27 mouse cellular contexts compared by ENCODE assay signal in genomic region chr2:60216547-60217153, GRCm38 (mm10). TPM values are rescaled to one million over a fixed set of nuclear protein-coding genes. Genes with fewer than 3 reads are reported as not detected.
A peak's percentile ranks its signal among the peaks of the same experiment; 100 is the strongest.
DNase-seq lines count a peak whose midpoint lies in the region; ATAC-seq and TF ChIP-seq lines count a peak whose summit lies in the region.
"Had no signal": no experiment of that assay in that cellular context is flagged by ENCODE, and none has a peak within 500 bp of the region (broad histone marks: within the 10 kb centered on the region; RNA-seq: fewer than 3 reads in every experiment).

No protein-coding gene starts in this region.

- 59% methylated on average over 4 of the region's 4 CpGs for WGBS in liver, adult 2 months
- 69% methylated on average over 4 of the region's 4 CpGs for WGBS in liver, postnatal 0 days (ENCODE audit: insufficient replicate concordance)
- WGBS in small intestine, adult 2 months, result 49% methylated on average over 4 of the region's 4 CpGs

- peak overlapping the region; percentile 48; the same call in 1 of the 2 replicates for H3K27ac ChIP-seq in liver, adult 2 months (replicated peaks; ENCODE audit: insufficient read depth, low read depth, low read length)
- no peak overlapping the region for H3K27ac ChIP-seq in liver, postnatal 0 days (ENCODE audit: low read depth)
- peak overlapping the region; percentile 57; the same call in 1 of the 2 replicates for H3K27ac ChIP-seq in small intestine, adult 2 months (ENCODE audit: insufficient read depth, low read depth, low read length)
- H3K27ac ChIP-seq: embryonic facial prominence, embryonic 13.5 days; forebrain, embryonic 12.5 days; hindbrain, embryonic 15.5 days; intestine, embryonic 15.5 days; liver, embryonic 14.5 days; lung, embryonic 15.5 days; neural tube, embryonic 15.5 days had no signal

- peaks cover 4% of the 10 kb centered on the region; the same call in 1 of the 2 replicates for H3K36me3 ChIP-seq in liver, adult 2 months (ENCODE audit: control insufficient read depth, insufficient read depth, low read length)
- peaks cover 18% of the 10 kb centered on the region; the same call in 1 of the 2 replicates for H3K36me3 ChIP-seq in liver, postnatal 0 days (replicated peaks; ENCODE audit: insufficient read depth, low read length)
- peaks cover 4% of the 10 kb centered on the region; the same call in 1 of the 2 replicates for H3K36me3 ChIP-seq in small intestine, adult 2 months (ENCODE audit: control insufficient read depth, insufficient read depth, low read length)
- H3K36me3 ChIP-seq: hindbrain, embryonic 15.5 days; intestine, embryonic 15.5 days had no signal

- TF ChIP-seq EP300 in liver, postnatal 0 days (IDR thresholded peaks at IDR 0.05; ENCODE audit: low read depth), result no peak

- peaks cover 45% of the 10 kb centered on the region for H3K79me2 ChIP-seq in liver, adult 2 months (ENCODE audit: control insufficient read depth, insufficient read depth, low read length)

- H3K4me3 ChIP-seq in liver, adult 2 months (ENCODE audit: insufficient read depth, low read depth, low read length), result no peak overlapping the region
- no peak overlapping the region for H3K4me3 ChIP-seq in liver, postnatal 0 days (ENCODE audit: low read depth, low read length)
- H3K4me3 ChIP-seq in small intestine, adult 2 months (ENCODE audit: low read depth, low read length), result no peak overlapping the region
- H3K4me3 ChIP-seq: embryonic facial prominence, embryonic 13.5 days; erythroblast, embryonic 14.5 days; forebrain, embryonic 12.5 days; hindbrain, embryonic 15.5 days; intestine, embryonic 15.5 days; lung, embryonic 15.5 days; neural tube, embryonic 15.5 days had no signal

- DNase-seq in frontal cortex, adult 2 months (ENCODE audit: extremely low spot score in 1 of 2, low spot score in 1 of 2), result no peak
- DNase-seq in liver, adult 2 months (ENCODE audit: extremely low read depth, low read depth, low spot score), result peak; percentile 54
- DNase-seq in liver, postnatal 0 days, result no peak
- peak; percentile 45 for DNase-seq in CD4-positive, CD25-positive, alpha-beta regulatory T cell, adult 2 months (ENCODE audit: low read depth, low spot score)
- DNase-seq in adrenal gland, adult 18-20 months (ENCODE audit: low spot score in 2 of 2), result no peak
- DNase-seq: adrenal gland, postnatal 10 days; cerebellum, adult 8-10 months; cerebellum, postnatal 36 days; embryo, embryonic 11 days; gastrocnemius, postnatal 14 days; heart, adult 18-20 months; kidney, adult 8-10 months; kidney, postnatal 10 days; layer of hippocampus, postnatal 36 days; thymus, postnatal 36 days had no signal

- H3K9me3 ChIP-seq in liver, postnatal 0 days (ENCODE audit: low read length), result no peaks in the 10 kb centered on the region
- H3K9me3 ChIP-seq: embryonic facial prominence, embryonic 13.5 days; forebrain, embryonic 12.5 days; hindbrain, embryonic 15.5 days; intestine, embryonic 15.5 days; lung, embryonic 15.5 days; neural tube, embryonic 15.5 days had no signal

- no peak for TF ChIP-seq POLR2A in liver, adult 2 months (IDR thresholded peaks at IDR 0.05; ENCODE audit: extremely low read depth, insufficient read depth, low read length)
- TF ChIP-seq POLR2A in small intestine, adult 2 months (IDR thresholded peaks at IDR 0.05; ENCODE audit: low read depth, low read length), result no peak

- TF ChIP-seq CTCF in liver, adult 2 months (IDR thresholded peaks at IDR 0.05; ENCODE audit: low read depth, low read length), result no peak
- TF ChIP-seq CTCF in liver, postnatal 0 days (IDR thresholded peaks at IDR 0.05; ENCODE audit: low read depth), result no peak
- no peak for TF ChIP-seq CTCF in small intestine, adult 2 months (IDR thresholded peaks at IDR 0.05; ENCODE audit: extremely low read depth, insufficient read length, insufficient replicate concordance, low read depth, low read length)

- peaks cover 24% of the 10 kb centered on the region for H3K4me1 ChIP-seq in liver, adult 2 months (ENCODE audit: control insufficient read depth, insufficient read depth, low read length)
- H3K4me1 ChIP-seq in liver, postnatal 0 days (ENCODE audit: insufficient read depth), result peaks cover 38% of the 10 kb centered on the region
- H3K4me1 ChIP-seq in small intestine, adult 2 months (ENCODE audit: control insufficient read depth, insufficient read depth, insufficient read length, low read length), result peaks cover 24% of the 10 kb centered on the region

- H3K9ac ChIP-seq in liver, adult 2 months (ENCODE audit: low read depth, low read length), result no peak overlapping the region
- H3K9ac ChIP-seq in liver, postnatal 0 days (replicated peaks), result no peak overlapping the region
- H3K9ac ChIP-seq: embryonic facial prominence, embryonic 13.5 days; forebrain, embryonic 12.5 days; hindbrain, embryonic 15.5 days; intestine, embryonic 15.5 days; liver, embryonic 14.5 days; lung, embryonic 15.5 days; neural tube, embryonic 15.5 days had no signal

- H3K4me2 ChIP-seq in liver, postnatal 0 days (ENCODE audit: low read depth, low read length), result no peak overlapping the region
- H3K4me2 ChIP-seq: embryonic facial prominence, embryonic 13.5 days; forebrain, embryonic 12.5 days; hindbrain, embryonic 15.5 days; intestine, embryonic 15.5 days; lung, embryonic 15.5 days; midbrain, embryonic 11.5 days; neural tube, embryonic 15.5 days had no signal

- peak; percentile 66; the same call in 1 of the 2 replicates for ATAC-seq in frontal cortex, adult (ENCODE audit: low TSS enrichment)
- no peak for ATAC-seq in liver, postnatal 0 days
- ATAC-seq: intestine, embryonic 15.5 days had no signal

- H3K27me3 ChIP-seq in liver, adult 2 months (ENCODE audit: control insufficient read depth, insufficient read depth, low read length), result no peaks in the 10 kb centered on the region
- H3K27me3 ChIP-seq in liver, postnatal 0 days (ENCODE audit: insufficient read depth, low read length), result no peaks in the 10 kb centered on the region
- H3K27me3 ChIP-seq in small intestine, adult 2 months (ENCODE audit: control insufficient read depth, insufficient read depth, low read length), result no peaks in the 10 kb centered on the region
- H3K27me3 ChIP-seq: CH12.LX; embryonic facial prominence, embryonic 13.5 days; forebrain, embryonic 12.5 days; hindbrain, embryonic 15.5 days; intestine, embryonic 15.5 days; lung, embryonic 15.5 days; neural tube, embryonic 15.5 days had no signal

RNA-seq across cellular contexts. Expression of gene March7, which starts 7.0 kb away (rescaled TPM):
- polyA plus RNA-seq in frontal cortex, adult 2 months (2012; rRNA removed), result 39.5 and 45.7 TPM in 2 replicates
- 31.5 and 37.6 TPM in 2 replicates for total RNA-seq in liver, adult 2 months (2014; rRNA removed)
- polyA plus RNA-seq in liver, adult 2 months (2012; rRNA removed), result 4.1 and 4.7 TPM in 2 replicates
- polyA plus RNA-seq in liver, postnatal 0 days (2015; fragmentation: Nextera tagmentation; extraction: Ambion mirVana), result 16.5 and 16.8 TPM in 2 replicates
- polyA plus RNA-seq in small intestine, adult 2 months (2012; rRNA removed), result 2.1 and 4.4 TPM in 2 replicates
- 10 to 100 TPM; 36.3 to 43.9 TPM for total RNA-seq in adrenal gland, adult 18-20 months (2021)

RNA-seq across cellular contexts. Expression of gene Baz2b, which starts 7.0 kb away (rescaled TPM):
- 31.3 and 34.7 TPM in 2 replicates for polyA plus RNA-seq in frontal cortex, adult 2 months (2012; rRNA removed)
- total RNA-seq in liver, adult 2 months (2014; rRNA removed), result 23.0 and 23.5 TPM in 2 replicates
- 2.9 and 4.8 TPM in 2 replicates for polyA plus RNA-seq in liver, adult 2 months (2012; rRNA removed)
- polyA plus RNA-seq in liver, postnatal 0 days (2015; fragmentation: Nextera tagmentation; extraction: Ambion mirVana), result 19.7 and 21.7 TPM in 2 replicates
- 4.0 and 9.9 TPM in 2 replicates for polyA plus RNA-seq in small intestine, adult 2 months (2012; rRNA removed)
- 10 to 100 TPM; 50.9 to 78.3 TPM for total RNA-seq in adrenal gland, adult 18-20 months (2021)

Comparison
In these comparisons a context has a peak if more than half of its experiments do, and no peak if none do; other contexts are left out.
1. DNase-seq: peak in liver, adult 2 months (single experiment) and CD4-positive, CD25-positive, alpha-beta regulatory T cell, adult 2 months (single experiment); none in frontal cortex, adult 2 months (0 of 2), liver, postnatal 0 days (single experiment) and adrenal gland, adult 18-20 months (0 of 2).